Mouse (Mus musculus): Measurements from ENCODE around the gene Spns3. TPM values are rescaled to one million over a fixed set of nuclear protein-coding genes. Genes with fewer than 3 reads are reported as not detected.

Gene Spns3
- total RNA-seq, 2 experiments from 2014 or later, result 20.5 to 27.3 TPM

GRCm38 (mm10) chr11:72464821-72465220 lies 85.5 kb downstream of the Spns3 start:
- ATAC-seq (replicated peaks; ENCODE audit: poor library complexity), result no peak

GRCm38 (mm10) chr11:72461500-72461981 lies 88.8 kb downstream of the Spns3 start:
- 0 out of 2 replicates have a peak, but pooled peaks have one; percentile 9 for ATAC-seq (replicated peaks; ENCODE audit: poor library complexity)

DNA sequence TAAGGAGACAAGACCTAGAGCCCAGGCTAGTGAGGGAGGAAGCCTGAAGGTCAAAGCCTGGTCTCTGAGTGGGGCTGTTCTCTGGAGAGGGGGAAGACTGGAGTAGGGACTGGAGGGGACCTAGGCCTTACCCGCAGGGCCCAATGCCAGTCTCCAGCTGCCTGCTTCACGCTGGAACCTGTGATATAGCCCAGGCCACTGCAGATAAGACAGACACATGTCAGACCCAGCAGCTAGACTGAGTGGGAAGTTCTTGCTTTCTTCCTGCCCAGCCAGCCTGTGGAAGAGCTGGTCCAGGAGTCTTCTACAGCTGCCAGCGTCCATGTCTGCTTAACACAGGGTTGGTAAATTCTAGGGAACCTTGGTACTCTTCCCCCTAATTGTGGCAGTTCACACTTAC lies 91.8 kb downstream of the Spns3 start:
- peak; percentile 50 for ATAC-seq (replicated peaks; ENCODE audit: poor library complexity)

- peak; percentile 73 for ATAC-seq (replicated peaks; ENCODE audit: poor library complexity)
Measured at GRCm38 (mm10) chr11:72457995-72458496, 92.3 kb downstream of the Spns3 start.

GRCm38 (mm10) chr11:72455694-72456093 lies 94.6 kb downstream of the Spns3 start:
- no peak for ATAC-seq (replicated peaks; ENCODE audit: poor library complexity)

DNA sequence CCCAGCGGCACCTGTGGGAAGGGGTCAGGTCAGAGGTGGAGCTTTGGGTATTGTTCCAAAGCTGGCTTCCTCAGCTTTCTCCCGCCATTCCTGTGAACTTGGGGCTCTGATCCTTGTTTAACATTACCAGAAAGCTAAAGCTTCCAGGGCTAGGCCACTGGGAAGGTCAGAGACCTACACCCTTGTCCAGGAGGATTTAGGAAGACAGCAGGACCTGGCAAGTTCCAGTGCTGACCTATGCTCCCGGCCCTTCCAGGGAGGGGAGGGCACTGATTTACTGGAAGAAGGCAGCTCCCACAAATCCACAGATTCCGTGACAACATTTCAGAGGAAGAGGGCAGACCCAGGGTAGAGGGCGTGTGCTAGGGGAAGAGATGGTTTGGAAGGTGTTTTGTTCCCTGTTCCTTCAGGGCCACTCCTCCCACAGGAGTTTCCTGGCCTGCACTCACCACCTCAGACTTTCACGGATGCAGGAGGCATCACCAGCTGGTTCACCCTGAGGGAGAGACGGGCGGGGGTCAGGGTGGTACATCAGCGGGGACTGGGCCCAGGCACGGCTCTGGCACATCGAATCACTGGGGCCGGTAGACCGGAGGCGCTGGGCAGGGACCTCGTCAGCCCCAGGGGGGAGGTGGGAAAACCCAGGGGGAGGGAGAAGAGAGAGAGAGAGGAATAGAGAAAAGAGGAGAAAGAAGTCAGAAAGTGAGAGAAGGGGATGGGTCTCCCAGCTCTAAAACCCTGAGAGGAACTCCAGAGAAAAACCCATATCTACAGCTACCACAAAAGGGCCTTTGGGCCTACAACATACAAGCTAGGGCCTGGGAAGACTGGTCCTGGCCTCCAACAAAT lies 97.0 kb downstream of the Spns3 start:
- ATAC-seq (replicated peaks; ENCODE audit: poor library complexity), result no peak

DNA sequence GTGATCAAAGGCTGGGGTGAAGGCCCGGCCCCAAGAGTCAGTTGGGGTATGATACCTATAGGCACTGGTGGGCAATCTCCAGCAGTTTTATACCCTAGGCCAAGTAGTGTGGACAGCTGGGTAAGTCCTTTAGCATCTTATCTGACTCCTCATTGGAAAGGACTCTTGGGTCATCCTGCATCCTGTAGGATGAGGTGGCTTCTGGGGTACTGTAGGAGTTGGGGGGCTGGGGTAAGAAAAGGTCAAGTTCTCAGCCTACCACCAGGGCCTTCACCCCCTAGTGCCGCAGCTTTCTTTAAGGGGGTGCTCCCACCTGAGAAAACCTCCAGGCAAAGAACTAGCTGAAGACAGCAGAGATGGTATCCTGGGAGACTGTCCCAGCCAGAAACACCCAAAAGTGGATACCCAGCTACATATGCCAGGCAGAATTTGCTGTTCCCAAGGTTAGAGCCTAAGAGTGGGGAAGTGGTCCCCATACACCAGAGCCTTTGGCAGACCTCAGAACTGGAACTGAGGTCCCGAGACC lies 98.1 kb downstream of the Spns3 start:
- no peak for ATAC-seq (replicated peaks; ENCODE audit: poor library complexity)

DNA sequence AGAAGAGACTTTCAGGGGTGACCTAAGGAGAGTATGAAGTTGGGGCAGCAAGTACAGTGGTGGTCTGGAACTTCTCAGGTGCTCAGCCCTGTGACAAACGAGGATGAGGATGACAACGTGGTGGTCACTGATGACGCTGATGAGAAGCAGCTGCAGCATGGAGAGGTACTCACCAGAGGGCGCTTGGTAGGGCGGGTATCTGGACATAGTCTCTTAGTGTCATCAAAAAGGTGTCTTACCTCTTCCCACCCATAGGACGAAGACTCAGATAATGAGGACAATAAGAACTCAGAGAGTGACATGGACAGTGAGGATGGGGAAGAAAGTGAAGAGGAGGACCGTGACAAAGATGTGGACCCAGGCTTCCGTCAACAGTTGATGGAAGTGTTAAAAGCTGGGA lies 102.8 kb downstream of the Spns3 start:
- peak; percentile 49 for ATAC-seq (replicated peaks; ENCODE audit: poor library complexity)

GRCm38 (mm10) chr11:72446311-72447105 lies 103.8 kb downstream of the Spns3 start:
- peak; percentile 82 for ATAC-seq (replicated peaks; ENCODE audit: poor library complexity)

Other genes with a start within 250 kb of the Spns3 start
- 7.2 and 16.1 TPM in 2 replicates for gene Xaf1, start 248.9 kb downstream of the Spns3 start, total RNA-seq (2015)
- 3.5 and 17.4 TPM in 2 replicates for gene Xaf1, start 248.9 kb downstream of the Spns3 start, total RNA-seq (2017)
- gene Fbxo39, start 236.1 kb downstream of the Spns3 start, total RNA-seq (2015), result not detected in 2 replicates
- gene Fbxo39, start 236.1 kb downstream of the Spns3 start, total RNA-seq (2017), result not detected in 2 replicates
- not detected in 2 replicates for gene Tekt1, start 188.1 kb downstream of the Spns3 start, total RNA-seq (2015)
- gene Tekt1, start 188.1 kb downstream of the Spns3 start, total RNA-seq (2017), result not detected in 2 replicates
- not detected in 2 replicates for gene Smtnl2, start 138.8 kb downstream of the Spns3 start, total RNA-seq (2015)
- gene Smtnl2, start 138.8 kb downstream of the Spns3 start, total RNA-seq (2017), result 0.14 TPM in 1 of 2 replicates, not detected in the other
- gene Ggt6, start 115.0 kb downstream of the Spns3 start, total RNA-seq (2015), result not detected in 2 replicates
- not detected in 2 replicates for gene Ggt6, start 115.0 kb downstream of the Spns3 start, total RNA-seq (2017)
- 255 and 264 TPM in 2 replicates for gene Mybbp1a, start 109.2 kb downstream of the Spns3 start, total RNA-seq (2015)
- 148 and 164 TPM in 2 replicates for gene Mybbp1a, start 109.2 kb downstream of the Spns3 start, total RNA-seq (2017)
- 18.0 and 25.8 TPM in 2 replicates for gene Spns2, start 60.6 kb downstream of the Spns3 start, total RNA-seq (2015)
- gene Spns2, start 60.6 kb downstream of the Spns3 start, total RNA-seq (2017), result 8.8 and 13.0 TPM in 2 replicates
- 57.1 and 66.3 TPM in 2 replicates for gene Ube2g1, start 56.8 kb upstream of the Spns3 start, total RNA-seq (2015)
- 32.4 and 37.9 TPM in 2 replicates for gene Ube2g1, start 56.8 kb upstream of the Spns3 start, total RNA-seq (2017)
- 31.0 and 36.1 TPM in 2 replicates for gene Ankfy1, start 139.5 kb upstream of the Spns3 start, total RNA-seq (2015)
- 29.0 and 30.3 TPM in 2 replicates for gene Ankfy1, start 139.5 kb upstream of the Spns3 start, total RNA-seq (2017)
- gene Cyb5d2, start 245.6 kb upstream of the Spns3 start, total RNA-seq (2015), result 4.2 and 4.3 TPM in 2 replicates
- 3.7 and 4.9 TPM in 2 replicates for gene Cyb5d2, start 245.6 kb upstream of the Spns3 start, total RNA-seq (2017)
- gene Zzef1, start 245.7 kb upstream of the Spns3 start, total RNA-seq (2015), result 18.2 and 24.5 TPM in 2 replicates
- 18.1 and 25.2 TPM in 2 replicates for gene Zzef1, start 245.7 kb upstream of the Spns3 start, total RNA-seq (2017)

All from megakaryocyte progenitor cell, adult 5-6 weeks (primary cell).